Mouse (Mus musculus) intestine, embryonic 16.5 days (tissue): ENCODE results near the gene Frmd6. TPM values are rescaled to one million over a fixed set of nuclear protein-coding genes. Genes with fewer than 3 reads are reported as not detected.

Experiments used
- ATAC-seq: fragments of 200-750 bp; cut with Nextera tagmentation; 2 replicates; pipeline ENCODE4 v1.8.0; 2017; ENCODE audit warnings: moderate TSS enrichment, moderate library complexity
- H3K27ac ChIP-seq: fragments of 300-500 bp; sonication (generic); 2 replicates; pipeline ENCODE4 v1.5.1; 2014; ENCODE audit warnings: mild to moderate bottlenecking, low read length
- H3K27me3 ChIP-seq: fragments of 300-500 bp; sonication (generic); replicated peaks from 2 replicates; pipeline ENCODE4 v1.6.1; 2014; ENCODE audit warnings: low read length, control low read depth, mixed read lengths; ENCODE audit not compliant: control insufficient read depth, insufficient read depth
- H3K36me3 ChIP-seq: fragments of 300-500 bp; sonication (generic); 2 replicates; pipeline ENCODE4 v1.6.1; 2014; ENCODE audit warnings: low read length, control low read depth; ENCODE audit not compliant: control insufficient read depth, insufficient read depth
- H3K4me1 ChIP-seq: fragments of 300-500 bp; sonication (generic); 2 replicates; pipeline ENCODE4 v1.6.1; 2014; ENCODE audit warnings: low read length, control low read depth, mixed read lengths; ENCODE audit not compliant: control insufficient read depth, insufficient read depth
- H3K4me2 ChIP-seq: fragments of 300-500 bp; sonication (generic); 2 replicates; pipeline ENCODE4 v1.6.1; 2014; ENCODE audit warnings: low read depth, low read length, control low read depth
- H3K4me3 ChIP-seq: fragments of 300-500 bp; sonication (generic); 2 replicates; pipeline ENCODE4 v1.5.1; 2014; ENCODE audit warnings: mild to moderate bottlenecking, low read length
- H3K9ac ChIP-seq: fragments of 300-500 bp; sonication (generic); 2 replicates; pipeline ENCODE4 v1.6.1; 2014; ENCODE audit warnings: low read depth, low read length
- H3K9me3 ChIP-seq: fragments of 300-500 bp; sonication (generic); 2 replicates; pipeline ENCODE4 v1.6.1; 2016; ENCODE audit warnings: low read length, control low read depth; ENCODE audit not compliant: control insufficient read depth
- WGBS: fragments of 180-500 bp; shearing (Covaris S2); extraction: QIAGEN DNeasy Blood & Tissue Kit; methylation state at CpG from one replicate; pipeline ENCODE4 v1.1.7; 2014; 5-methylcytosine and 5-hydroxymethylcytosine counted together
- polyA plus RNA-seq: library from polyadenylated mRNA; unstranded; fragments of >200 nt; fragmentation: Nextera tagmentation; extraction: Ambion mirVana; gene quantifications from 2 replicates; pipeline ENCODE4 v1.2.1, GENCODE M21; 2015

Frmd6 gene
- polyA plus RNA-seq, 1 experiment from 2014 or later: 11.2 TPM

GRCm38 (mm10) chr12:70929781-70930180 is 104.5 kb downstream of the Frmd6 start:
- Histone ChIP-seq H3K27me3 (no peaks in the 10 kb centered on the region), H3K36me3 (no peaks in the 10 kb centered on the region), H3K4me2 (no peak overlapping the region), H3K9ac (no peak overlapping the region), H3K4me1 (no peaks in the 10 kb centered on the region), H3K27ac (no peak overlapping the region), H3K9me3 (no peaks in the 10 kb centered on the region), H3K4me3 (no peak overlapping the region)
- WGBS: 78% methylated on average over 4 of the region's 4 CpGs
- no peak for ATAC-seq

GRCm38 (mm10) chr12:70937150-70937549 is 111.8 kb downstream of the Frmd6 start:
- Histone ChIP-seq H3K9ac (peak overlapping the region; percentile 93), H3K4me3 (peak overlapping the region; percentile 87), H3K27ac (peak overlapping the region; percentile 88), H3K4me2 (peak overlapping the region; percentile 52), H3K9me3 (no peaks in the 10 kb centered on the region), H3K27me3 (no peaks in the 10 kb centered on the region), H3K4me1 (no peaks in the 10 kb centered on the region), H3K36me3 (no peaks in the 10 kb centered on the region)
- peak; percentile 52 for ATAC-seq
- 26% methylated on average over 9 of the region's 12 CpGs for WGBS

- ATAC-seq: peak; percentile 97
- H3K4me2 ChIP-seq: peak within 1 kb of the TSS; percentile 62
- H3K36me3 ChIP-seq: no peaks in the 10 kb centered on the region
- H3K27me3 ChIP-seq: no peaks in the 10 kb centered on the region
- peak within 1 kb of the TSS; percentile 88 for H3K27ac ChIP-seq
- peak within 1 kb of the TSS; percentile 87 for H3K4me3 ChIP-seq
- no peaks in the 10 kb centered on the region for H3K4me1 ChIP-seq
- WGBS: under 1% methylated on average over 56 of the region's 59 CpGs
- peak within 1 kb of the TSS; percentile 93 for H3K9ac ChIP-seq
- no peaks in the 10 kb centered on the region for H3K9me3 ChIP-seq
Observed at GRCm38 (mm10) chr12:70937571-70938384, 112.5 kb downstream of the Frmd6 start, which contains the start of gene Actr10. Actr10 (plus strand) TSS chr12:70937857.

- Histone ChIP-seq H3K4me1 (no peaks in the 10 kb centered on the region), H3K27ac (no peak overlapping the region), H3K27me3 (no peaks in the 10 kb centered on the region), H3K9me3 (no peaks in the 10 kb centered on the region), H3K4me3 (no peak overlapping the region), H3K4me2 (no peak overlapping the region), H3K9ac (no peak overlapping the region), H3K36me3 (peaks cover 4% of the 10 kb centered on the region)
- ATAC-seq: no peak
- WGBS: 93% methylated on average over 7 of the region's 7 CpGs
Observed at GRCm38 (mm10) chr12:70940806-70941205, 115.5 kb downstream of the Frmd6 start.

GRCm38 (mm10) chr12:70944181-70944580 is 118.9 kb downstream of the Frmd6 start:
- H3K4me2 ChIP-seq: no peak overlapping the region
- H3K9me3 ChIP-seq: no peaks in the 10 kb centered on the region
- H3K36me3 ChIP-seq: peaks cover 7% of the 10 kb centered on the region
- H3K9ac ChIP-seq: no peak overlapping the region
- 91% methylated on average over 5 of the region's 5 CpGs for WGBS
- H3K27me3 ChIP-seq: no peaks in the 10 kb centered on the region
- no peak overlapping the region for H3K27ac ChIP-seq
- ATAC-seq: no peak
- no peak overlapping the region for H3K4me3 ChIP-seq
- no peaks in the 10 kb centered on the region for H3K4me1 ChIP-seq

- Histone ChIP-seq H3K4me1 (no peaks in the 10 kb centered on the region), H3K9me3 (no peaks in the 10 kb centered on the region), H3K27ac (no peak overlapping the region), H3K36me3 (peaks cover 7% of the 10 kb centered on the region), H3K4me2 (no peak overlapping the region), H3K4me3 (no peak overlapping the region), H3K27me3 (no peaks in the 10 kb centered on the region), H3K9ac (no peak overlapping the region)
- no peak for ATAC-seq
- WGBS: 89% methylated on average over 10 of the region's 10 CpGs
Observed at GRCm38 (mm10) chr12:70946585-70947256, 121.4 kb downstream of the Frmd6 start.

Other genes with a start within 250 kb of the Frmd6 start
- gene Actr10, start 112.3 kb downstream of the Frmd6 start, polyA plus RNA-seq: 205 and 213 TPM in 2 replicates
- 516 and 562 TPM in 2 replicates for gene Psma3, start 149.1 kb downstream of the Frmd6 start, polyA plus RNA-seq
- 35.1 and 35.8 TPM in 2 replicates for gene Arid4a, start 190.5 kb downstream of the Frmd6 start, polyA plus RNA-seq